9 mouse cellular contexts compared by ENCODE assay signal in the genomic region with DNA sequence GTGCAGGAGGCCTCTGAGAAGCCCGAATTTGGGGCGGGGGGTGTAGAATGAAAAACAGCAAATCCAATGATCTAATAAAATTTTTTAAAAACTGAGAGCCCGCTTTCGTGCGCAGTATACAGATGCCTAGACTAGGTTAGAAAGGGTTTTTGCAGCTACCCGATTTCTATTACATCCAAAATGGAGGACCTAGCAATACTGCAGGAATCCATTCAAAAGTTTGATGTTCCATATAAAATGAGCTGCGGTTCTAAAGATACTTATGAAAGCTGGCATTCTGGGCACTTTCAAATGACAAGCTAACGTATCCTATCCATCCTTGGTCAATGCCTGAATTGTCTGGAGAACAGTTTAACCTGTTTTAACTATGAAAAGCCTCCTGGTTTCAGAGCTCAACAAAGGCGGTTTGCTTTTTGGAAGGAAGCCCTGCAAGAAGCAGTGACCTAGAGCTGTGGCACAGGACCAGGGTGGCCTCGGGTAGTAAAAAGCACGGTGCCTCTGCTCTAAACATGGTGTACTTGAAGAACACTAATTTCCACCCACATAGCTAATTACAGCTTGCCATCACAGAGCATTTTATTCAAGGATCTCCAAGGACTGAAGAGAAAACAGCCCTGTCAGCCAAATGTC. TPM values are rescaled to one million over a fixed set of nuclear protein-coding genes. Genes with fewer than 3 reads are reported as not detected.
DNase-seq lines count a peak whose midpoint lies in the region; ATAC-seq and TF ChIP-seq lines count a peak whose summit lies in the region.
"Had no signal": no experiment of that assay in that cellular context is flagged by ENCODE, and none has a peak within 500 bp of the region (broad histone marks: within the 10 kb centered on the region; RNA-seq: fewer than 3 reads in every experiment).

No protein-coding gene starts in this region.

- intact Hi-C loops in heart, adult 2 months (cut with DNase I) = loop anchor here (5.0 to 10.0 kb wide), 3 partner anchors 44 to 96 kb away; no protein-coding TSS in a partner anchor
- intact Hi-C loops in heart, postnatal 36 days (cut with DNase I) = loop anchor here (2.0 kb wide), 1 partner anchor 94 kb away; no protein-coding TSS in a partner anchor

- peak overlapping the region; percentile 4; the same call in 1 of the 2 replicates for H3K9ac ChIP-seq in heart, adult 2 months (ENCODE audit: low read depth, low read length)
- peak overlapping the region; percentile 85 for H3K9ac ChIP-seq in forebrain, postnatal 0 days
- H3K9ac ChIP-seq in kidney, postnatal 0 days (ENCODE audit: low read depth, low read length) = no peak overlapping the region

- 0 out of 2 replicates have a peak, but pooled peaks cover under 1% of the 10 kb centered on the region for H3K79me2 ChIP-seq in heart, adult 2 months (replicated peaks; ENCODE audit: control insufficient read depth, insufficient read depth, low read length)
- peaks cover 30% of the 10 kb centered on the region for H3K79me2 ChIP-seq in myocyte (ENCODE audit: control insufficient read depth, insufficient read depth)

- no peak for DNase-seq in heart, adult 2 months
- no peak for DNase-seq in heart, postnatal 36 days
- DNase-seq in forebrain, postnatal 0 days = peak; percentile 57
- DNase-seq in kidney, postnatal 0 days (ENCODE audit: low spot score) = peak; percentile 18
- no peak for DNase-seq in c-Kit-positive CD71-positive TER-119-positive erythroid progenitor cells, embryonic 14.5 days (ENCODE audit: low spot score)
- no peak for DNase-seq in thymus, postnatal 25 days

- no peaks in the 10 kb centered on the region; the same call in 1 of the 2 replicates for H3K27me3 ChIP-seq in heart, adult 2 months (ENCODE audit: control insufficient read depth, insufficient read depth, low read length)
- H3K27me3 ChIP-seq in forebrain, postnatal 0 days (ENCODE audit: insufficient read depth, low read length) = no peaks in the 10 kb centered on the region
- H3K27me3 ChIP-seq in kidney, postnatal 0 days (ENCODE audit: insufficient read depth, low read length) = no peaks in the 10 kb centered on the region
- H3K27me3 ChIP-seq in myocyte (ENCODE audit: control insufficient read depth, insufficient read depth, insufficient read length) = no peaks in the 10 kb centered on the region

- peak overlapping the region; percentile 63 for H3K4me2 ChIP-seq in forebrain, postnatal 0 days (ENCODE audit: low read depth)
- H3K4me2 ChIP-seq in kidney, postnatal 0 days (ENCODE audit: low read length) = peak overlapping the region; percentile 91
- peak overlapping the region; percentile 87 for H3K4me2 ChIP-seq in myocyte (ENCODE audit: low read depth)

- WGBS in heart, adult 2 months = 38% methylated on average over 11 of the region's 11 CpGs
- WGBS in forebrain, postnatal 0 days = 5% methylated on average over 11 of the region's 11 CpGs
- WGBS in kidney, postnatal 0 days = 27% methylated on average over 11 of the region's 11 CpGs

- H3K4me1 ChIP-seq in heart, adult 2 months (ENCODE audit: control insufficient read depth, insufficient read depth, low read length) = peaks cover 3% of the 10 kb centered on the region
- H3K4me1 ChIP-seq in brown adipose tissue, adult 24 weeks (ENCODE audit: control insufficient read depth, insufficient read depth, insufficient read length, low read length) = no peaks in the 10 kb centered on the region
- peaks cover 10% of the 10 kb centered on the region for H3K4me1 ChIP-seq in forebrain, postnatal 0 days (ENCODE audit: insufficient read depth)
- no peaks in the 10 kb centered on the region for H3K4me1 ChIP-seq in kidney, postnatal 0 days (replicated peaks; ENCODE audit: insufficient read depth, low read length)

- peak overlapping the region; percentile 64 for H3K4me3 ChIP-seq in heart, adult 2 months
- H3K4me3 ChIP-seq in brown adipose tissue, adult 24 weeks (ENCODE audit: insufficient read depth, low read depth, low read length) = peak overlapping the region; percentile 77; the same call in 1 of the 2 replicates
- H3K4me3 ChIP-seq in forebrain, postnatal 0 days (ENCODE audit: low read depth, low read length) = peak overlapping the region; percentile 89
- peak overlapping the region; percentile 74 for H3K4me3 ChIP-seq in kidney, postnatal 0 days (replicated peaks; ENCODE audit: low read depth, low read length)
- peak overlapping the region; percentile 79 for H3K4me3 ChIP-seq in myocyte

- 0 out of 2 replicates have a peak, but pooled peaks have one; percentile 8 for ATAC-seq in forebrain, postnatal 0 days
- no peak for ATAC-seq in kidney, postnatal 0 days (replicated peaks; ENCODE audit: low FRiP score, low read depth)

- no peaks in the 10 kb centered on the region for H3K9me3 ChIP-seq in forebrain, postnatal 0 days (ENCODE audit: low read length)
- no peaks in the 10 kb centered on the region for H3K9me3 ChIP-seq in kidney, postnatal 0 days (replicated peaks; ENCODE audit: low read length)

- H3K27ac ChIP-seq in heart, adult 2 months = peak overlapping the region; percentile 78
- H3K27ac ChIP-seq in brown adipose tissue, adult 24 weeks (replicated peaks; ENCODE audit: low read depth, low read length) = no peak overlapping the region
- H3K27ac ChIP-seq in forebrain, postnatal 0 days (ENCODE audit: low read depth, low read length) = peak overlapping the region; percentile 98
- no peak overlapping the region for H3K27ac ChIP-seq in kidney, postnatal 0 days

- peak overlapping the region; percentile 91 for H3ac ChIP-seq in myocyte (ENCODE audit: control insufficient read depth, insufficient read length)

- TF ChIP-seq EP300 in heart, adult 2 months (IDR thresholded peaks at IDR 0.05; ENCODE audit: insufficient read depth, low read depth, low read length) = no peak

- no peak for TF ChIP-seq POLR2A in heart, adult 2 months (IDR thresholded peaks at IDR 0.05; ENCODE audit: insufficient read depth, low read depth, low read length)
- TF ChIP-seq POLR2A in myocyte (IDR thresholded peaks at IDR 0.05; ENCODE audit: insufficient read length, low read depth) = no peak

- peaks cover 3% of the 10 kb centered on the region for H3K36me3 ChIP-seq in heart, adult 2 months (ENCODE audit: control insufficient read depth, insufficient read depth, low read length)
- no peaks in the 10 kb centered on the region for H3K36me3 ChIP-seq in forebrain, postnatal 0 days (ENCODE audit: insufficient read depth)
- H3K36me3 ChIP-seq in kidney, postnatal 0 days (ENCODE audit: insufficient read depth, low read length) = no peaks in the 10 kb centered on the region
- H3K36me3 ChIP-seq in myocyte (ENCODE audit: control insufficient read depth, insufficient read depth) = no peaks in the 10 kb centered on the region
- H3K36me3 ChIP-seq: G1E had no signal

- no peak for TF ChIP-seq CTCF in heart, adult 2 months (IDR thresholded peaks at IDR 0.05)
- no peak for TF ChIP-seq CTCF in forebrain, postnatal 0 days (IDR thresholded peaks at IDR 0.05; ENCODE audit: low read depth)
- no peak for TF ChIP-seq CTCF in kidney, postnatal 0 days (IDR thresholded peaks at IDR 0.05; ENCODE audit: low read depth)

TF ChIP-seq in myocyte, 11 proteins besides CTCF, POLR2A, EP300 and RAD21:
- TF ChIP-seq TCF3 (IDR thresholded peaks at IDR 0.05; ENCODE audit: insufficient read length, low read depth) = no peak
- no peak for TF ChIP-seq REST (IDR thresholded peaks at IDR 0.05; ENCODE audit: insufficient read depth, insufficient read length)
- no peak for TF ChIP-seq CEBPB (IDR thresholded peaks at IDR 0.05; ENCODE audit: insufficient read depth, poor library complexity, severe bottlenecking)
- no peak for TF ChIP-seq MAX (IDR thresholded peaks at IDR 0.05; ENCODE audit: low read depth)
- no peak for TF ChIP-seq E2F4 (IDR thresholded peaks at IDR 0.05; ENCODE audit: insufficient read depth)
- no peak for TF ChIP-seq TCF12 (IDR thresholded peaks at IDR 0.05; ENCODE audit: insufficient read depth, poor library complexity, severe bottlenecking)
- TF ChIP-seq MYOG (IDR thresholded peaks at IDR 0.05; ENCODE audit: control insufficient read depth in 1 of 3, insufficient read depth in 1 of 3, insufficient read length in 2 of 3, low read depth in 2 of 3) = no peak
- no peak for TF ChIP-seq POLR2AphosphoS2 (IDR thresholded peaks at IDR 0.05; ENCODE audit: insufficient read length, low read depth)
- no peak for TF ChIP-seq MYOD1 (IDR thresholded peaks at IDR 0.05; ENCODE audit: control insufficient read depth in 1 of 3, insufficient read length in 2 of 3, low read depth in 2 of 3)
- TF ChIP-seq USF1 (IDR thresholded peaks at IDR 0.05; ENCODE audit: low read depth) = no peak
- TF ChIP-seq SRF (IDR thresholded peaks at IDR 0.05; ENCODE audit: control insufficient read depth, insufficient read length, low read depth) = no peak

RNA-seq across cellular contexts. Expression of gene Enah, which starts 1.2 kb away (rescaled TPM):
- total RNA-seq in heart, adult 2 months (2021) = 100 to 1,000 TPM; 101 to 124 TPM
- 28.3 and 39.7 TPM in 2 replicates for polyA plus RNA-seq in heart, adult 2 months (2012; rRNA removed)
- 100 to 1,000 TPM; 111 to 112 TPM for total RNA-seq in heart, postnatal 36 days (2021)
- 5.5 and 8.0 TPM in 2 replicates for polyA plus RNA-seq in brown adipose tissue, adult 24 weeks (2012; ENCODE audit: insufficient read depth, insufficient read length, missing spikeins)
- total RNA-seq in forebrain, postnatal 0 days (2014; rRNA removed) = 75.0 and 88.0 TPM in 2 replicates
- polyA plus RNA-seq in forebrain, postnatal 0 days (2015; fragmentation: Nextera tagmentation; extraction: Ambion mirVana) = 8.1 and 16.0 TPM in 2 replicates
- polyA plus RNA-seq in kidney, postnatal 0 days (2015; fragmentation: Nextera tagmentation; extraction: Ambion mirVana) = 9.6 and 9.9 TPM in 2 replicates
- 72.9 TPM for polyA plus RNA-seq in myocyte (2012; fragmentation: generic; extraction: Trizol)
- polyA plus RNA-seq: G1E had no signal

Comparison
In these comparisons a context has a peak if more than half of its experiments do, and no peak if none do; other contexts are left out.
1. DNase-seq: peak in forebrain, postnatal 0 days (single experiment) and kidney, postnatal 0 days (single experiment); none in heart, adult 2 months (0 of 2), heart, postnatal 36 days (0 of 2), c-Kit-positive CD71-positive TER-119-positive erythroid progenitor cells, embryonic 14.5 days (single experiment) and thymus, postnatal 25 days (single experiment).
2. H3K27ac ChIP-seq: peak in heart, adult 2 months (single experiment) and forebrain, postnatal 0 days (single experiment); none in brown adipose tissue, adult 24 weeks (single experiment) and kidney, postnatal 0 days (single experiment).
3. Peak in every context shown above with its lines, with median percentiles within 50 percentile points of each other: H3K4me3 ChIP-seq and H3K4me2 ChIP-seq.